Mouse (Mus musculus) cerebellum, adult 11-12 months (tissue): ENCODE measurements around the gene Slc6a9.
A peak's percentile ranks its signal among the peaks of the same experiment; 100 is the strongest.

ENCODE experiments used
- DNase-seq: peaks from one replicate; pipeline ENCODE4 v3.0.0; 2022

Gene Slc6a9

GRCm38 (mm10) chr4:117882701-117883691 is 48.7 kb downstream of the Slc6a9 start, which contains the start of gene B4galt2:
Gene B4galt2 (minus strand): TSS chr4:117883487.
- peak; percentile 73 for DNase-seq

- no peak for DNase-seq
Measured at GRCm38 (mm10) chr4:117884146-117884545, 49.8 kb downstream of the Slc6a9 start.

- no peak for DNase-seq
Measured at GRCm38 (mm10) chr4:117885093-117885492, 50.8 kb downstream of the Slc6a9 start.

- DNase-seq, result peak; percentile 63
Measured at GRCm38 (mm10) chr4:117885994-117886393, 51.7 kb downstream of the Slc6a9 start.

- peak; percentile 64 for DNase-seq
Measured at GRCm38 (mm10) chr4:117886644-117887043, 52.3 kb downstream of the Slc6a9 start.

- DNase-seq, result peak; percentile 95
Measured at GRCm38 (mm10) chr4:117887133-117887532, 52.8 kb downstream of the Slc6a9 start, which contains the start of gene Atp6v0b. Gene Atp6v0b (minus strand): TSS chr4:117887333.

GRCm38 (mm10) chr4:117887920-117888319 is 53.6 kb downstream of the Slc6a9 start:
- no peak for DNase-seq

GRCm38 (mm10) chr4:117889471-117889870 is 55.2 kb downstream of the Slc6a9 start:
- DNase-seq, result no peak

- DNase-seq, result peak; percentile 73
Measured at GRCm38 (mm10) chr4:117890031-117890430, 55.7 kb downstream of the Slc6a9 start.

- DNase-seq, result no peak
Measured at GRCm38 (mm10) chr4:117890750-117891149, 56.4 kb downstream of the Slc6a9 start.

- peak; percentile 89 for DNase-seq
Measured at GRCm38 (mm10) chr4:117891738-117892161, 57.4 kb downstream of the Slc6a9 start, which contains the start of gene Dph2. Gene Dph2 (minus strand): TSS chr4:117892032.

GRCm38 (mm10) chr4:117893376-117893775 is 59.1 kb downstream of the Slc6a9 start:
- DNase-seq, result no peak

GRCm38 (mm10) chr4:117894601-117895000 is 60.3 kb downstream of the Slc6a9 start:
- DNase-seq, result peak; percentile 69

GRCm38 (mm10) chr4:117895339-117895738 is 61.0 kb downstream of the Slc6a9 start:
- no peak for DNase-seq

- peak; percentile 86 for DNase-seq
Measured at GRCm38 (mm10) chr4:117896031-117896430, 61.7 kb downstream of the Slc6a9 start.

GRCm38 (mm10) chr4:117898111-117898510 is 63.8 kb downstream of the Slc6a9 start:
- no peak for DNase-seq

- peak; percentile 50 for DNase-seq
Measured at GRCm38 (mm10) chr4:117904094-117904493, 69.8 kb downstream of the Slc6a9 start.

- peak; percentile 68 for DNase-seq
Measured at GRCm38 (mm10) chr4:117904761-117905160, 70.5 kb downstream of the Slc6a9 start.

- peak; percentile 63 for DNase-seq
Measured at GRCm38 (mm10) chr4:117906196-117906595, 71.9 kb downstream of the Slc6a9 start.

GRCm38 (mm10) chr4:117908834-117909453 is 74.6 kb downstream of the Slc6a9 start:
- no peak for DNase-seq

- DNase-seq, result peak; percentile 81
Measured at GRCm38 (mm10) chr4:117912131-117912561, 77.8 kb downstream of the Slc6a9 start.

GRCm38 (mm10) chr4:117912685-117913273 is 78.5 kb downstream of the Slc6a9 start:
- DNase-seq, result peak; percentile 73

- DNase-seq, result peak; percentile 90
Measured at GRCm38 (mm10) chr4:117913421-117913820, 79.1 kb downstream of the Slc6a9 start.
